Mouse (Mus musculus) hindbrain, embryonic 11.5 days (tissue): ENCODE measurements around the gene Ankrd27. TPM values are rescaled to one million over a fixed set of nuclear protein-coding genes. Genes with fewer than 3 reads are reported as not detected.
A peak's percentile ranks its signal among the peaks of the same experiment; 100 is the strongest.

Experiments used
- ATAC-seq: fragments of 200-750 bp; cut with Nextera tagmentation; 2 replicates; pipeline ENCODE4 v1.8.0; 2017; ENCODE audit warnings: mild to moderate bottlenecking, moderate TSS enrichment, moderate library complexity; ENCODE audit not compliant: low FRiP score
- DNase-seq: peaks from one replicate; pipeline ENCODE4 v3.0.0-alpha.2; 2015; ENCODE audit warnings: low spot score
- H3K27ac ChIP-seq: fragments of 300-500 bp; sonication (generic); 2 replicates; pipeline ENCODE4 v1.5.1; 2014; ENCODE audit warnings: mild to moderate bottlenecking, low read depth, low read length
- H3K27me3 ChIP-seq: fragments of 300-500 bp; sonication (generic); 2 replicates; pipeline ENCODE4 v1.6.1; 2014; ENCODE audit warnings: mild to moderate bottlenecking, low read length, moderate library complexity, mixed read lengths; ENCODE audit not compliant: control insufficient read depth, insufficient read depth
- H3K36me3 ChIP-seq: fragments of 300-500 bp; sonication (generic); 2 replicates; pipeline ENCODE4 v1.6.1; 2014; ENCODE audit warnings: mild to moderate bottlenecking, low read length, moderate library complexity, mixed read lengths; ENCODE audit not compliant: control insufficient read depth, insufficient read depth
- H3K4me1 ChIP-seq: fragments of 300-500 bp; sonication (generic); replicated peaks from 2 replicates; pipeline ENCODE4 v1.6.1; 2014; ENCODE audit warnings: low read length, mixed read lengths; ENCODE audit not compliant: control insufficient read depth, insufficient read depth
- H3K4me2 ChIP-seq: fragments of 300-500 bp; sonication (generic); replicated peaks from 2 replicates; pipeline ENCODE4 v1.6.1; 2014; ENCODE audit warnings: mild to moderate bottlenecking, low read depth, low read length
- H3K4me3 ChIP-seq: fragments of 300-500 bp; sonication (generic); 2 replicates; pipeline ENCODE4 v1.5.1; 2014; ENCODE audit warnings: low read depth, low read length
- H3K9ac ChIP-seq: fragments of 300-500 bp; sonication (generic); 2 replicates; pipeline ENCODE4 v1.6.1; 2014; ENCODE audit warnings: low read depth, low read length
- H3K9me3 ChIP-seq: fragments of 300-500 bp; sonication (generic); 2 replicates; pipeline ENCODE4 v1.6.1; 2016; ENCODE audit warnings: low read length; ENCODE audit not compliant: control insufficient read depth
- WGBS: fragments of 180-500 bp; shearing (Covaris S2); extraction: QIAGEN DNeasy Blood & Tissue Kit; methylation state at CpG from one replicate; pipeline ENCODE4 v1.1.7; 2014; 5-methylcytosine and 5-hydroxymethylcytosine counted together
- polyA plus RNA-seq: library from polyadenylated mRNA; unstranded; fragments of >200 nt; fragmentation: Nextera tagmentation; extraction: Ambion mirVana; gene quantifications from 2 replicates; pipeline ENCODE4 v1.2.1, GENCODE M21; 2014

The Ankrd27 gene
- polyA plus RNA-seq, result 24.3 and 27.2 TPM in 2 replicates

- H3K4me1 ChIP-seq, result peaks cover 4% of the 10 kb centered on the region
- peak; percentile 98 for ATAC-seq
- peak within 1 kb of the TSS; percentile 68 for H3K4me3 ChIP-seq
- 0 out of 2 replicates have a peak within 1 kb of the TSS, but pooled peaks have one; percentile 6 for H3K27ac ChIP-seq
- H3K27me3 ChIP-seq, result peaks cover 28% of the 10 kb centered on the region
- peak within 1 kb of the TSS; percentile 68 for H3K9ac ChIP-seq
- under 1% methylated on average over 49 of the region's 49 CpGs for WGBS
- peak within 1 kb of the TSS; percentile 99 for H3K4me2 ChIP-seq
- H3K36me3 ChIP-seq, result no peaks in the 10 kb centered on the region
- H3K9me3 ChIP-seq, result no peaks in the 10 kb centered on the region
- peak; percentile 97 for DNase-seq
Measured at GRCm38 (mm10) chr7:35586055-35586905, at the start of gene Ankrd27. Ankrd27 (plus strand) TSS chr7:35586244.

- DNase-seq, result no peak
- Histone ChIP-seq H3K9me3 (no peaks in the 10 kb centered on the region), H3K36me3 (no peaks in the 10 kb centered on the region), H3K27ac (no peak within 1 kb of the TSS), H3K4me1 (no peaks in the 10 kb centered on the region), H3K9ac (no peak within 1 kb of the TSS), H3K4me3 (no peak within 1 kb of the TSS), H3K4me2 (no peak within 1 kb of the TSS), H3K27me3 (no peaks in the 10 kb centered on the region)
- 87% methylated on average over 17 of the region's 17 CpGs for WGBS
- no peak for ATAC-seq
Measured at GRCm38 (mm10) chr7:35537562-35537961, 48.5 kb upstream of the Ankrd27 start, which contains the start of gene Tdrd12. Tdrd12 (minus strand) TSS chr7:35537745.

GRCm38 (mm10) chr7:35545881-35546280 is 40.2 kb upstream of the Ankrd27 start:
- WGBS, result 43% methylated on average over 4 of the region's 4 CpGs
- Histone ChIP-seq H3K36me3 (peaks cover 6% of the 10 kb centered on the region; the same call in 1 of the 2 replicates), H3K4me1 (no peaks in the 10 kb centered on the region), H3K27ac (no peak overlapping the region), H3K4me2 (no peak overlapping the region), H3K4me3 (no peak overlapping the region), H3K27me3 (no peaks in the 10 kb centered on the region), H3K9ac (no peak overlapping the region), H3K9me3 (no peaks in the 10 kb centered on the region)
- ATAC-seq (no peak), DNase-seq (peak; percentile 74)

- Histone ChIP-seq H3K4me1 (peaks cover 3% of the 10 kb centered on the region; the same call in 1 of the 2 replicates), H3K36me3 (peaks cover 6% of the 10 kb centered on the region; the same call in 1 of the 2 replicates), H3K4me2 (peak overlapping the region; percentile 91), H3K9me3 (no peaks in the 10 kb centered on the region), H3K9ac (0 out of 2 replicates have a peak overlapping the region, but pooled peaks have one; percentile 70), H3K4me3 (peak overlapping the region; percentile 60; the same call in 1 of the 2 replicates), H3K27me3 (no peaks in the 10 kb centered on the region), H3K27ac (no peak overlapping the region)
- ATAC-seq, result no peak
- 68% methylated on average over 10 of the region's 10 CpGs for WGBS
- DNase-seq, result peak; percentile 39
Measured at GRCm38 (mm10) chr7:35553751-35554604, 32.1 kb upstream of the Ankrd27 start.

GRCm38 (mm10) chr7:35554605-35555175 is 31.4 kb upstream of the Ankrd27 start:
- DNase-seq (peak; percentile 50), ATAC-seq (no peak; the same call in 1 of the 2 replicates)
- peaks cover 6% of the 10 kb centered on the region; the same call in 1 of the 2 replicates for H3K36me3 ChIP-seq
- H3K27me3 ChIP-seq, result no peaks in the 10 kb centered on the region
- H3K27ac ChIP-seq, result peak overlapping the region; percentile 94
- peak overlapping the region; percentile 91 for H3K4me2 ChIP-seq
- peak overlapping the region; percentile 70 for H3K9ac ChIP-seq
- H3K9me3 ChIP-seq, result no peaks in the 10 kb centered on the region
- peaks cover 3% of the 10 kb centered on the region; the same call in 1 of the 2 replicates for H3K4me1 ChIP-seq
- 5% methylated on average over 28 of the region's 28 CpGs for WGBS
- H3K4me3 ChIP-seq, result peak overlapping the region; percentile 60

GRCm38 (mm10) chr7:35555224-35556204 is 30.5 kb upstream of the Ankrd27 start:
- H3K4me2 ChIP-seq, result peak overlapping the region; percentile 91
- H3K9me3 ChIP-seq, result no peaks in the 10 kb centered on the region
- ATAC-seq, result peak; percentile 94
- peaks cover 3% of the 10 kb centered on the region; the same call in 1 of the 2 replicates for H3K4me1 ChIP-seq
- peak overlapping the region; percentile 70 for H3K9ac ChIP-seq
- H3K27ac ChIP-seq, result peak overlapping the region; percentile 94
- peak overlapping the region; percentile 60 for H3K4me3 ChIP-seq
- H3K27me3 ChIP-seq, result no peaks in the 10 kb centered on the region
- peaks cover 1% of the 10 kb centered on the region; the same call in 1 of the 2 replicates for H3K36me3 ChIP-seq
- peak; percentile 94 for DNase-seq
- 1% methylated on average over 79 of the region's 93 CpGs for WGBS

- Histone ChIP-seq H3K4me2 (peak within 1 kb of the TSS; percentile 91), H3K9me3 (no peaks in the 10 kb centered on the region), H3K9ac (peak within 1 kb of the TSS; percentile 70), H3K27ac (peak within 1 kb of the TSS; percentile 94), H3K4me1 (peaks cover 3% of the 10 kb centered on the region; the same call in 1 of the 2 replicates), H3K27me3 (no peaks in the 10 kb centered on the region), H3K36me3 (no peaks in the 10 kb centered on the region), H3K4me3 (peak within 1 kb of the TSS; percentile 60)
- DNase-seq (no peak), ATAC-seq (no peak)
- WGBS, result 73% methylated on average over 4 of the region's 4 CpGs
Measured at GRCm38 (mm10) chr7:35556205-35556603, 29.8 kb upstream of the Ankrd27 start, which contains the start of gene Nudt19. Nudt19 (minus strand) TSS chr7:35556304.
